Mouse (Mus musculus) MEL (cell line): Measurements from ENCODE around the gene Ikbke. TPM values are rescaled to one million over a fixed set of nuclear protein-coding genes. Genes with fewer than 3 reads are reported as not detected.

ENCODE experiments used
- DNase-seq: peaks from one replicate; pipeline ENCODE4 v3.0.0; 2011; ENCODE audit warnings: low read depth, low spot score
- H3K27ac ChIP-seq: 2 replicates; pipeline ENCODE4 v1.5.1; 2012; ENCODE audit warnings: low read depth, mild to moderate bottlenecking, control low read depth, low read length, moderate library complexity; ENCODE audit not compliant: control insufficient read depth
- H3K27me3 ChIP-seq, 2 experiments: fragments of 150-350 bp in 1 of 2; sonication (generic) in 1 of 2; 2 replicates each; pipeline ENCODE4 v1.6.1; 2012; ENCODE audit warnings: low read length in 2 of 2, mild to moderate bottlenecking in 2 of 2, improper control_type of control experiment in 1 of 2, moderate library complexity in 1 of 2; ENCODE audit not compliant: insufficient read depth in 2 of 2, control insufficient read depth in 1 of 2
- H3K36me3 ChIP-seq, 2 experiments: 2 replicates each; pipeline ENCODE4 v1.6.1; 2012 to 2014; ENCODE audit warnings: low read length in 2 of 2, improper control_type of control experiment in 1 of 2, inconsistent platforms in 1 of 2, mild to moderate bottlenecking in 1 of 2; ENCODE audit not compliant: insufficient read depth in 2 of 2, control insufficient read depth in 1 of 2
- H3K4me1 ChIP-seq, 2 experiments: fragments of 150-350 bp in 1 of 2; sonication (generic) in 1 of 2; 2 replicates each; pipeline ENCODE4 v1.6.1; 2012; ENCODE audit warnings: low read length in 2 of 2, improper control_type of control experiment in 1 of 2, mild to moderate bottlenecking in 1 of 2; ENCODE audit not compliant: insufficient read depth in 2 of 2, control insufficient read depth in 1 of 2
- H3K4me3 ChIP-seq, 2 experiments: fragments of 150-350 bp in 1 of 2; sonication (generic) in 1 of 2; 2 replicates each; pipeline ENCODE4 v1.5.1; 2012; ENCODE audit warnings: low read depth in 2 of 2, low read length in 2 of 2, mild to moderate bottlenecking in 2 of 2, moderate library complexity in 2 of 2, control low read depth in 1 of 2, improper control_type of control experiment in 1 of 2; ENCODE audit not compliant: control insufficient read depth in 1 of 2, insufficient read depth in 1 of 2
- H3K79me2 ChIP-seq: 2 replicates; pipeline ENCODE4 v1.6.1; 2012; ENCODE audit warnings: mild to moderate bottlenecking, low read length, moderate library complexity; ENCODE audit not compliant: control insufficient read depth, poor library complexity, insufficient read depth
- H3K9ac ChIP-seq: 2 replicates; pipeline ENCODE4 v1.6.1; 2012; ENCODE audit warnings: low read depth, mild to moderate bottlenecking, control low read depth, low read length, moderate library complexity; ENCODE audit not compliant: control insufficient read depth, poor library complexity, severe bottlenecking
- H3K9me3 ChIP-seq: fragments of 150-350 bp; sonication (generic); replicated peaks from 2 replicates; pipeline ENCODE4 v1.6.1; 2012; ENCODE audit warnings: mild to moderate bottlenecking, low read length, improper control_type of control experiment, moderate library complexity; ENCODE audit not compliant: insufficient read depth
- CHD1 ChIP-seq: IDR thresholded peaks from 2 replicates; pipeline ENCODE4 v1.6.1; 2012; ENCODE audit warnings: low read depth, mild to moderate bottlenecking, inconsistent platforms, low read length, improper control_type of control experiment
- ELF1 ChIP-seq: IDR thresholded peaks from 2 replicates; pipeline ENCODE4 v1.6.1; 2014; ENCODE audit warnings: low read depth, mild to moderate bottlenecking, inconsistent platforms, low read length, improper control_type of control experiment, moderate library complexity
- ETS1 ChIP-seq: IDR thresholded peaks from 2 replicates; pipeline ENCODE4 v1.6.1; 2012; ENCODE audit warnings: low read depth, mild to moderate bottlenecking, inconsistent platforms, low read length, improper control_type of control experiment, moderate library complexity
- GABPA ChIP-seq: IDR thresholded peaks from 2 replicates; pipeline ENCODE4 v1.6.1; 2012; ENCODE audit warnings: low read depth, mild to moderate bottlenecking, inconsistent platforms, low read length, improper control_type of control experiment, moderate library complexity
- MAX ChIP-seq: IDR thresholded peaks from 2 replicates; pipeline ENCODE4 v1.6.1; 2011; ENCODE audit warnings: low read length, improper control_type of control experiment
- MEF2A ChIP-seq: IDR thresholded peaks from 2 replicates; pipeline ENCODE4 v1.6.1; 2014; ENCODE audit warnings: low read depth, mild to moderate bottlenecking, inconsistent platforms, low read length, improper control_type of control experiment; ENCODE audit not compliant: poor library complexity, insufficient replicate concordance, severe bottlenecking; ENCODE audit errors: extremely low read depth
- MXI1 ChIP-seq: IDR thresholded peaks from 2 replicates; pipeline ENCODE4 v1.6.1; 2011; ENCODE audit warnings: mild to moderate bottlenecking, low read depth, low read length, improper control_type of control experiment
- MYB ChIP-seq: IDR thresholded peaks from 2 replicates; pipeline ENCODE4 v1.6.1; 2011; ENCODE audit warnings: mild to moderate bottlenecking, low read depth, low read length, improper control_type of control experiment
- NELFE ChIP-seq: IDR thresholded peaks from 2 replicates; pipeline ENCODE4 v1.6.1; 2011; ENCODE audit warnings: low read depth, low read length, improper control_type of control experiment
- RAD21 ChIP-seq: IDR thresholded peaks from 2 replicates; pipeline ENCODE4 v1.6.1; 2011; ENCODE audit warnings: mild to moderate bottlenecking, low read depth, low read length, improper control_type of control experiment
- SIN3A ChIP-seq: IDR thresholded peaks from 2 replicates; pipeline ENCODE4 v1.6.1; 2012; ENCODE audit warnings: low read length, improper control_type of control experiment, inconsistent platforms
- TAL1 ChIP-seq: IDR thresholded peaks from 2 replicates; pipeline ENCODE4 v1.6.1; 2012; ENCODE audit warnings: mild to moderate bottlenecking, inconsistent platforms, low read length, moderate library complexity, mixed read lengths
- USF2 ChIP-seq, 2 experiments: IDR thresholded peaks; 2 replicates each; pipeline ENCODE4 v1.6.1; 2011 to 2012; ENCODE audit warnings: improper control_type of control experiment in 2 of 2, low read length in 2 of 2, borderline replicate concordance in 1 of 2, inconsistent platforms in 1 of 2, low read depth in 1 of 2, mild to moderate bottlenecking in 1 of 2; ENCODE audit not compliant: insufficient read depth in 1 of 2
- ZC3H11A ChIP-seq: IDR thresholded peaks from 2 replicates; pipeline ENCODE4 v1.6.1; 2012; ENCODE audit warnings: low read depth, mild to moderate bottlenecking, inconsistent platforms, low read length, improper control_type of control experiment
- ZKSCAN1 ChIP-seq: IDR thresholded peaks from 2 replicates; pipeline ENCODE4 v1.6.1; 2012; ENCODE audit warnings: low read depth, mild to moderate bottlenecking, inconsistent platforms, low read length, improper control_type of control experiment, moderate library complexity
- ZMIZ1 ChIP-seq: IDR thresholded peaks from 2 replicates; pipeline ENCODE4 v1.6.1; 2012; ENCODE audit warnings: low read depth, mild to moderate bottlenecking, inconsistent platforms, low read length, improper control_type of control experiment, moderate library complexity
- polyA plus RNA-seq, 2 experiments: library from polyadenylated mRNA; stranded (reverse) in 1 of 2; unstranded in 1 of 2; fragments of >175 nt in 1 of 2; fragments of >200 nt in 1 of 2; gene quantifications; 2 replicates each; pipeline versions ENCODE4 v1.2.1 to v1.2.4; 2012; ENCODE audit warnings: low replicate concordance in 2 of 2, low read depth in 1 of 2; ENCODE audit not compliant: insufficient read length in 2 of 2, insufficient read depth in 1 of 2, missing spikeins in 1 of 2
- total RNA-seq: library from RNA; depleted of rRNA; stranded (reverse); fragments of 300-350 nt; gene quantifications from 2 replicates; pipeline ENCODE4 v1.2.3, GENCODE M21; 2012; rRNA removed

The Ikbke gene
- total and polyA plus RNA-seq, 3 experiments: 4.0 to 7.2 TPM; not detected in 1

GRCm38 (mm10) chr1:131206342-131206741, 73.1 kb downstream of the Ikbke start:
- no peak for TF ChIP-seq ZC3H11A
- no peak for TF ChIP-seq MEF2A
- no peak for TF ChIP-seq NELFE
- no peak for TF ChIP-seq ZKSCAN1
- TF ChIP-seq GABPA: no peak
- TF ChIP-seq, all 39 proteins: peak for 0
- Histone ChIP-seq H3K4me3 (no peak overlapping the region), H3K4me1 (no peaks in the 10 kb centered on the region), H3K9ac (no peak overlapping the region), H3K9me3 (no peaks in the 10 kb centered on the region), H3K27me3 (no peaks in the 10 kb centered on the region), H3K27ac (no peak overlapping the region), H3K36me3 (no peaks in the 10 kb centered on the region), H3K79me2 (no peaks in the 10 kb centered on the region)
- no peak for DNase-seq

- TF ChIP-seq MXI1: no peak
- no peak for TF ChIP-seq MYB
- TF ChIP-seq RAD21: no peak
- no peak for TF ChIP-seq USF2 (IDR thresholded peaks at IDR 0.05; ENCODE audit: borderline replicate concordance in 1 of 2, insufficient read depth in 1 of 2, low read depth in 1 of 2, low read length in 2 of 2)
- no peak for TF ChIP-seq ZMIZ1
- TF ChIP-seq ETS1: no peak
- TF ChIP-seq SIN3A: no peak
- no peak for TF ChIP-seq ELF1
- no peak for TF ChIP-seq MAX
- TF ChIP-seq CHD1: no peak
- TF ChIP-seq TAL1: no peak
- no peak for DNase-seq
- peaks cover 4% of the 10 kb centered on the region; the same call in 1 of the 2 replicates for H3K79me2 ChIP-seq
- no peaks in the 10 kb centered on the region for H3K9me3 ChIP-seq
- H3K4me1 ChIP-seq: peaks cover 3 to 11% of the 10 kb centered on the region in 2 experiments; a peak in 3 of 4 replicates
- H3K27ac ChIP-seq: no peak overlapping the region
- no peak overlapping the region for H3K9ac ChIP-seq
- H3K36me3 ChIP-seq: peaks cover 0 to 4% of the 10 kb centered on the region in 2 experiments; a peak in 2 of 4 replicates
- no peak overlapping the region for H3K4me3 ChIP-seq
- no peaks in the 10 kb centered on the region for H3K27me3 ChIP-seq
Observed at GRCm38 (mm10) chr1:131204461-131204860, 74.9 kb downstream of the Ikbke start.

Other genes starting within 250 kb of the Ikbke start
- gene Mapkapk2, start 181.8 kb downstream of the Ikbke start, total RNA-seq: 51.7 and 53.2 TPM in 2 replicates
- 10 to 100 TPM in 1 of 2 experiments, not detected in 1; 85.4 TPM for gene Mapkapk2, start 181.8 kb downstream of the Ikbke start, polyA plus RNA-seq
- gene Dyrk3, start 141.3 kb downstream of the Ikbke start, total RNA-seq: 7.9 and 8.6 TPM in 2 replicates
- gene Dyrk3, start 141.3 kb downstream of the Ikbke start, polyA plus RNA-seq: 10 to 100 TPM in 1 of 2 experiments, not detected in 1; 11.8 TPM
- 29.3 and 31.0 TPM in 2 replicates for gene Eif2d, start 126.4 kb downstream of the Ikbke start, total RNA-seq
- 10 to 100 TPM in 1 of 2 experiments, not detected in 1; 43.6 TPM for gene Eif2d, start 126.4 kb downstream of the Ikbke start, polyA plus RNA-seq
- 14.2 and 14.8 TPM in 2 replicates for gene Rassf5, start 34.3 kb downstream of the Ikbke start, total RNA-seq
- 10 to 100 TPM in 1 of 2 experiments, not detected in 1; 28.8 TPM for gene Rassf5, start 34.3 kb downstream of the Ikbke start, polyA plus RNA-seq
- 9.0 and 10.0 TPM in 2 replicates for gene Srgap2, start 247.7 kb upstream of the Ikbke start, total RNA-seq
- gene Srgap2, start 247.7 kb upstream of the Ikbke start, polyA plus RNA-seq: 10 to 100 TPM in 1 of 2 experiments, not detected in 1; 25.3 TPM
- 8.1 and 8.2 TPM in 2 replicates for gene Fam72a, start 248.3 kb upstream of the Ikbke start, total RNA-seq
- gene Fam72a, start 248.3 kb upstream of the Ikbke start, polyA plus RNA-seq: 1 to 10 TPM in 1 of 2 experiments, not detected in 1; 8.8 TPM